Mouse (Mus musculus) heart, adult 8-10 months (tissue): ENCODE data around the gene Rassf7. TPM values are rescaled to one million over a fixed set of nuclear protein-coding genes. Genes with fewer than 3 reads are reported as not detected.

Experiments
- DNase-seq: peaks from one replicate; pipeline ENCODE4 v3.0.0; 2022; ENCODE audit warnings: low spot score
- total RNA-seq, 4 experiments: library from RNA; stranded (reverse); gene quantifications; 2 replicates each; pipeline ENCODE4 v1.2.4; 2022

Gene Rassf7
- total RNA-seq = under 1 TPM in 3 of 4 experiments, not detected in 1; 0.66 to 0.90 (median 0.73) TPM

DNA sequence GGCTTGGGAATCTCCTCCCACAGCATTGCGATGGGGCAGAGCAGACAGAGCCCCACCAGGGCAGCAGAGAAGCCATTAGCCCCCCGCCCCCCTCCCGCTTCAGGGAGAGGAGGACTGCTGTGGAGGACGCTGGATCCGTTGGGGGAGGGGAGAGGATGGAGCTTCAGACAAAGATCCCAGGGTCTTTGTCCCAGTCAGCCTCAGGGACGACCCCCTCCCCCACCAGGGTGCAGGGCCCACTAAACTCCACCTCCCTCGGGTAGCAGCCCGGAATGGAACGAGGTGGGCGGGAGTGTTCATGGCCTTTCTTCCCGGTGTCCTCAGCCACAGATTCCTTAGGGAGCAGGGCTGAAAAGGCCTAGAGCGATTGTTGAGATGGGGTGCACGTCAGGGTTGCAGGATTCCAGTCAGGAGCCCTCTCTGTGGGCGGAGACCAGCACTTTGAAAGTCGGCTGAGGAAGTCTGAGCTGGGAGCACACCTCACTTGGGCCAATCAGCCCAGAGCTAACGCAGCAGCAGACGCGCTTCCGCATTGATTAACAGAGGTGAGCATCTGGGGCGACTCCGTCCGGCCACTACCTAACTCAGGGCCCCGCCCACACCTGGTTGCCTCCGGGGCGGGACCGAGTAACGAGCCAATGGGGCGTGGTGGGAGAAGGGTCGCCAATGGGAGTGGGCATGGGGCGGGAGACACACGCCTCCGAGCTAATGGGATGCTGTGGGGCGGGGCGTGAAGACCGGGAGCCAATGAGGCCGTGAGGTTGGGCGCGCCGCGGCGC, at the start of gene Rassf7:
Gene Rassf7 (plus strand): TSS at position 760 of the 779 bp plus-strand sequence.
- peak; percentile 70 for DNase-seq

DNA sequence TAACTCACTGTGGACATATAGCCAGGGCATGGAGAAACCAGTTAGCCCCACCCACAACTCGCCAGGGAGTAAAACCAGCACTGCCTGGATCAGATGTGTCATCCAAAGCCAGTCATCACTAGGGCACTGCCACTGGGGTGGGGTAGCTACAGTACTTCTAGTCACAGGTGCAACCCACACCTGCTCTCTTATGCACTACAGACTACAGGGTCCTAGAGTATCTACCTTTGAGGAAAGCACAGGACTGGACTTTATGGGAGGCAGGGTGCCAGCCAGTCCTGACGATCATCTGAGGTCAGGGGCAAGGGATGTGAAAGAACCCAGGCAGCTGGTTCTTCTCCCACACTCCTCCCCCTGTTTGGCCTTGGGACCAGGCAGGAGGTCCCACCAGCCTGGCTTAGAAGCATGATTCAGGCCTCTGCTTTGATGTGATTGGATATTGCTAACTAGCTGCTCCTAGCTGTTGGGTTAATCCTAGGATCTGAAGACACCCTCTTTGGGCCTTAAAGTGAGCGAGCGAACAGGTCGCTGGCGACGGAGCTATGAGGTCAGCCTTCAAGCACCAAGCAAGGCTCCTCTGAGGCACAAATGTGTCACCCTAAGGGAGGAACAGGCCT, 47.7 kb upstream of the Rassf7 start:
- no peak for DNase-seq

DNA sequence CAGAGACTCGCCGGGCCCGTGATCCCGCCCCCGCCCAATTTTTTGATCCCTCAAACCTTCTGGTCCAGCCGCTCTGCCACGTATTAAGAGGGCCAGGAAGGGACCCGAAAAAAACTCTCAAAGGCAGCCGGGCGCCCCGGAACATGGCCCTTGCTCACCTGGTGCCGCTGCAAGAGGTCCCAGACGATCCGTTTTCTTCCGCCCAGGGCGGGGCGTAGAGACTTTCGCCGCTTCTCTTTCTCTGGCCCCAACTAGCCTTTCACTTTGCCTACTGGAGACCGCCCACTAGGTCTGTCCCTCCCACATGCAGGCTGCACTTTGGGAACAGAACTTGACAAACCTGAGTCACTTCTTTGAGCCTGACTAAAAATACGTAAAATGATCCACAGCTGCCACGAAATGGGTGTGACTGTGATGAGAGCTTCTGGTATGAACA, 47.1 kb upstream of the Rassf7 start:
- peak; percentile 72 for DNase-seq

DNA sequence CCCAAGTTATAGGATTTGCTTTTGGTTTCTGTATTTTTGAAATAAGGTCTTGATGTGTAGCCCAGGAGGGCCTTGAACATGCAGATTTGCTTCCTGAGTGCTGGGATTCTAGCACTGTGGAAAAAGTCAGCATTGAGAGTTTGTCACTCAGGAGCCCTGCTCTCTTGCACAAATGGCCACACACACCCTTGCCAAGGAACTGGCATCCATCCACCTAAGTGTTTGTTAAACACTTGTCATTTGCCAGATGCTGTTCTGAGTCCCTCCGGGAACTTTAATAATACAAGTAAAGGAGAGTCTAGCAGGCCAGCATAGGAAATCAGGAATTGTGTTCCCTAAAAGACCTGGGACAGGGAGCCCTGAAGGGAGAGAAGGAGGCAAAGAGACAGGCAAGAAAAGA, 46.4 kb upstream of the Rassf7 start:
- DNase-seq = no peak

DNA sequence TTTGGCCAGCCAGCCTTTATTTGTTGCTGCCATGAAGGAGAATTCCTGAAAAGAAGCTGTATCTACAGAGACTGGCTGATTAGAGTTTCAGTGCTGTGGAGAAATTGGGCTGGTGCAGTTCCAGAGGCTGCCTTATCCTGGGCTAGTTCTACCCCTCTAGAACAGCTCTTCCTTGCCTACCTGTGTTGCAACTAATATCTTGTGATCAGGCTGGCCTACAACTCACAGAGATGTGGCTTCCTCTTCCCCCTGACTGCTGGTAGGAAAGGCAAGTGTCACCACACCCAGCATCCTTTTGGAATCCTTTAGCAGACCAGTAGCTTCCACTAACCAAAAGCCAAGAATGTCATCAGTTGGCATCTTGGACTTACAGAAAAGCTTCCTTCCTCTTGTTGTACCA, 45.8 kb upstream of the Rassf7 start:
- DNase-seq = no peak

DNA sequence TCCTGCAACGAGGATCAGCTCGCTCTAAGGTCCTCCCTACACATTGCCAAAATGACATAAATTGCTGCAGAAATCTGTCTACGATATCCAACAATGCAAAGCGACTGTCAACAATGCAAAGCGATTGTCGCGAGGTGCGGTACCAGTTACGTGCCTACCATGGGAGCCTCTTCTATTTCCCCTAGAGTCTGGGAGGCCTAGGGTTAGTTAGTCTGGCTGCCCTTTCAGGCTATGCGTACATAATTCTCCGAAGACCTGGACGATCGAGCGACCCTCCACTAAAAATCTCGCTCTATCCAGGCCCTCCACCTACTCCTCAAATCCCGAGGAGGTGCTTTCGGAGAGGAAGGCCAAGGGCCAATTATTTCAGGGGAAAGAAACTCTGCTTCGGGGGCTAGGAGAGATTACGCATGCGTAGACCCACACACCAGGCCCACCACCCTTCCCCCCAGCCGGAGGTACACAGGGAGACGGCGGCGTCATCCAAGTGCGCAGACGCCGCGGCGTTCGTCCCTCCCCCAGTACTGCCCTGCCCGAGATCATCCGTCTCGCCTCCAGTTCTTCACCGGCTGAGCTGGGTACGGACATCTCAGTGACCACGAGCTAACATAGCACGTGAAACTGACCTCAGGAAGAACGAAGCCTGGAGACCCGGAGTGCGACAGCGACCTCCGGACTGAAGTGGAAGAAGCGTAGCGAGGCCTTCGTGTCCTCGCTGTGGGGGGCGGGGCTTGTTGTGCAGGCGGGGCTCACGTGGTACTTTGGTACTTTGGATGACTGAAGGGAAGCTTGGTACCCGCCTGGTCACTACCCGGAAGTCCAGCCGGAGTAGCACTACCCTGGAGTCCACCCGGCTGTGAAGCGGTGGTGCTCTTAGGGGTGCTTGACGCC, 43.3 kb upstream of the Rassf7 start, which contains the start of gene Rnh1:
Gene Rnh1 (minus strand): TSS at position 742 of the 891 bp plus-strand sequence.
- peak; percentile 88 for DNase-seq

DNA sequence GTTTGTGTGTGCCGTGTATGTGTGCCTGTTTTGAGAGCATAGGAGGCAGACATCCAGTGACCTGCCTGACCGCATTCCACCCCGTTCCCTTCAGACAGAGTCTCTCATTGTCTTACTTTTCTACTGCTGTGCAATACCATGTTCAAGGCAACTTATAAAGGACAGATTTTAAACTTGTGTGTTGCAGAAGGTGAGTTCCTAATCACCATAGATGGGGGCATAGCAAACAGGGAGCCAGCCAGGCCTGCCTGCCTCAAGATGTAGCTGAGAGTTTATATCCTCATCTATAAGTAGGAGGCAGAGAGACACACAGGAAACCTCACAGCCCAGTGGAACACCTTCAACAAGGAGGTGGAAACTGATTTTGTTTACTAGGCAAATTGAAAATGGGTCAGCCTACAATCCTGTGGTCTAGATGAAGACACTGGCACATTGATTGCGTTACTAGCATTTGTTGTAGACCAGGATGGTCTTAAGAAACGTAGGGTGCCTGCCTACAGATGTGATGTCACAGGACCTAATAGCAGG, 42.3 kb upstream of the Rassf7 start:
- DNase-seq = no peak

DNA sequence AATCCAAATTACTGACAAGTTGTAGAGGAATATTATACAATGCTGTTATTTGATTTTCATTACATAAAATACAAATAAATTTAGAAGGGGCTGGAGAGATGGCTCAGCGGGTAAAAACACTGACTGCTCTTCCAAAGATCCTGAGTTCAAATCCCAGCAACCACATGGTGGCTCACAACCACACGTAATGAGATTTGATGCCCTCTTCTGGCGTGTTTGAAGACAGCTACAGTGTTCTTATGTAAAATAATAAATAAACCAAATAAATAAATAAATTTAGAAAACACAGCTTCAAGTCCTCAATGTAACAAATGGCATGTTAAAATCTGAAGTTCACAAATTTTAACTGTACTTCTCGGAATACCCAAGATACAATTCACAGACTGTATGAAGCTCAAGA, 40.6 kb upstream of the Rassf7 start:
- no peak for DNase-seq

DNA sequence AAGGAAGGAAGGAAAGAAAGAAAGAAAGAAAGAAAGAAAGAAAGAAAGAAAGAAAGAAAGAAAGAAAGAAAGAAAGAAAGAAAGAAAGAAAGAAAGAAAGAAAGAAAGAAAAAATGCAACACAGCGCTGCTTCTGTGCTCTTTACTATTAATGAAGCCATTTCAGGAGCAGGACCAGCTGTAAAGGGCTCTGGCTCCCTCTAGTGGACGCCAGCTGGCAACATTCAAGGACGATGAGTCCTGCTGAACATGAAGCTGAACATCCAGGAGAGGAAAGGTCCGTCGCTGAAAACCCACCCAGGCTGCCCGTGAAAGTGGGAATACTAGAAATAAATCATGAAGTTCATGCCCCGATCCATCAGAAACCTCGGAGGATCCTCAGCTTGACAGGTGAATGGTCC, 39.5 kb upstream of the Rassf7 start:
- peak; percentile 83 for DNase-seq

DNA sequence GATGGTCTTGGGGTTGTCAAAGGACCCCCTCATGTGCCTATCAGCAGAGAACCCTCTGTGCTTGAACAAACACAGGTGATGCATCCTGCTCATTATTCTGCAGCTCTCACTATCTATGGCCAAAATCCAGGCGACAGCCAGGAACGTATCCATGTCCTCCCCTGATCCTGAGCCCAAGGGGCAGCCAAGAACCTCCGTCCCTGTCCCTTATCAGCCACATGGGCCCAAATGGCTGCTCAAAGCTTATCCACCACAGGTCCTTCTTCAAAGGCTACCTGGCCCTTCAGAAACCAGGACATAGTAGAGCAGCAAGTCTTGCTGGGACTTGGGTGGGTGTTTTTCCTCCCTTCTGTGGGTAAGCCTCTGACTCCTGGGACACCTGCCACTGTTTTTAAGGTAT, 27.5 kb upstream of the Rassf7 start:
- DNase-seq = no peak

DNA sequence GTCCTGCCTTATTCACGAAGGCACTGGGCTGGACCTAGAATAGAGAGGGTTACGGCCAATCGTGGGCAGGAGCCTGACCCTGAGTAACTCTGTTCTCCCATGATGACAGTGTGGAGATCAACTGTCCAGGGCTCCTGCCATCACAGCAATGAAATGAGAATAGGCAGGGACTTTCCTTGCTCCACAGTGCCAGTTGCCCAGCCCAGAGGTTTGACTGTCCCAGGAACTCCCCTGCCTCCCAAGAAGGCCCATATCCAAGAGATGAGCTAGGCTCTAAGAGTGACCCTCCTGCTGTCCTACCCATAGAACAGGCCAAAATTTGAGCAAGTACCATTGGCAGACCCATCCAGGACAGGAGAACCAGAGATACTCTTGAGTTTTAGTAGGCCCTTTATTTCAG, 26.9 kb upstream of the Rassf7 start:
- no peak for DNase-seq

DNA sequence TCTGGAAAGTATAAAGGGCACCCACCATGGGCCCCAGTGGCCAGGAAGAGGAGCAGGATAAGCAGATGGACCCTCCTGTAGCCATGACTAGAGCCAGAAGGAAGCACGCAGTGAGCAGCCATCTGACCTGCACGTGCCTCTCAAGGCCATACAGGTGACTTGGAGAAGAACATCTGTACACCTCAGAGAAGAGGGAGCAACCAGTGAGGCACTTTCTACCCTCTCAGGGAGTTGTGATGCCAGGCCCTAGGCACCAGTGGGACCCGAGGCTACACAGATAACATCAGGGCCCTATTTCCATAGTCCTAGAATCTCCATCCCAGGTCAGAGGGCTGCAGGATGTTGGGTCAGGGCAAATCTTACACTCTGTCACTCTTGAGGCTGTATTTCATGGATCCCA, 25.4 kb upstream of the Rassf7 start:
- DNase-seq = no peak

DNA sequence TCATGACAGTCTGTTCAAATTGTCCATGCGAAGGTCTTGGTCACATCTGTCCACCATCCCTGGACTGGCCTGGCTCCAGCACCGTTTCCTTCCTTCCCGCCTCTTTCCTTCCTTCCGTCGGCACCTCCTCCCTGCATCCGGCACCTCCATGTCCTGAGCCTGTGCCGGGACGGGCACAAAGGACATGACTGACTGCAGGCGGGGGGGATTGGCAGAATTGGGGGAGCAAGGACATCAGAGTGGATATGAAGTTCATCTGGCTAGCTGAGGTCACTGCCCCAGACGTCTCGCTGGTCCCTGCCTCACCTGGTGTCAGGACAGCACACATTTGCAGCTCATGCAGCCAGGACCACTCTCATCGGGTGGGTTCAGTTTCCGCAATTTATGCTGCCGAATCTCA, 24.6 kb upstream of the Rassf7 start:
- DNase-seq = peak; percentile 49

DNA sequence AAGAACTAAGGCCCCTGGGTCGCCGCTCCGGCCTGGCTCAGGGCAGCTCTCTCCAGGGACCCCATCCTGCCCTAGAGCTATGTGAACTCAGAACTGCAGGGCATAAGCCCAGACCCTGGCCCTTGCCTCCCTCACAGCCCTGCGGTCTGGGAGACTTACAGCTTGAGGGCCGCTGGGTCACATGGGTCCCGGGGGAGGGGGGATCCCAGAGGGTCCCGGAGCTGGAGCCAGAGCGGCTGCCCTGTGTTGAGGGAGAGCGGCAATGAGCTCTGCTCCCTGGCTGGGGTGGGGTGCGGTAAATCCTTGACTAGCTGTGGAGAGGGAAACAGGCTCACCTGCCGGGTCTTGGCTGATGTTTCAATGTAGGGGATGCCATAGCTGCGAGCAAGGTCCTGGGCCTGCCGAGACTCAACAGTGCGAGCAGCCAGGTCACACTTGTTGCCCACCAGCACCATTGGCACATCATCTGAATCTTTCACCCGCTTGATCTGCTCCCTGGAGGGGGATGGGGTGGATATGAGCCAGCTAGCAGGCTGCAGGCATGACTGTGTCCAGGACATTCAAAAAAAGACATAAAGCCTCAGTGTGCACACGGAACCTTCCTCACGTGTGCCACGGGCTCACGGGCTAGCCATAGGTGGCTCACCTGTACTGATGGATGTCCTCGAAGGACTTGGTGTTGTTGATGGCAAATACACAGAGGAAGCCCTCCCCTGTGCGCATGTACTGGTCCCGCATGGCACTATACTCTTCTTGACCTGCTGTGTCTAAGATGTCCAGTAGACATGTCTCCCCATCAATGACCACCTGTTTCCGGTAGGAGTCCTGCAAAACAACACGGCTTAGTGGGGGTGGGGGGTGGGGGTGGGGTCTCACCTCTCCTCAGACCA, 23.6 kb upstream of the Rassf7 start:
- DNase-seq = no peak

DNA sequence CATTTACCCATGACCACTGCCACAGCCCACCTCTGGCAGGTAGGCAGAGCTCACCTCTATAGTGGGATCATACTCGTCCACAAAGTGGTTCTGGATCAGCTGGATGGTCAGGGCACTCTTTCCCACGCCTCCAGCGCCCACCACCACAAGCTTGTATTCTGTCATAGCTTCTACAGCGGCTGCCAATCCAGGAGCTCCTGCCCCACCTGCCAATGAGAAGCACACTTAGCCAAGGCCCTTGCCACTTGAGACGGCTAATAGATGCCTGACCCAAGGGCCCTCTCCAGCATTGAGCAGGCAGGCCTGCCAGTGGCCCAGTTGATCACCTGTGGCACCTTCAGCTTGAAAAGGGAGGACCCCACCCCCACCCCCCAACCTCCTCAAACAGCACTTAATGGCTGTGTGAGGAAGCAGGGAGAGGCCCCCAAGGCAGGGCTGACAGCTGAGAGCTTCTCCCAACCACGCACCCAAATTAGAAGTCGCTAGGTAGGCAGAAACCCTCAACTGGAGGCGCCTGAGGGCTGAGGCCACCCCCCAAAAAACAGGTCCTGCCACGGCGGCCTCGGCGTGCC, 22.8 kb upstream of the Rassf7 start:
- DNase-seq = no peak

DNA sequence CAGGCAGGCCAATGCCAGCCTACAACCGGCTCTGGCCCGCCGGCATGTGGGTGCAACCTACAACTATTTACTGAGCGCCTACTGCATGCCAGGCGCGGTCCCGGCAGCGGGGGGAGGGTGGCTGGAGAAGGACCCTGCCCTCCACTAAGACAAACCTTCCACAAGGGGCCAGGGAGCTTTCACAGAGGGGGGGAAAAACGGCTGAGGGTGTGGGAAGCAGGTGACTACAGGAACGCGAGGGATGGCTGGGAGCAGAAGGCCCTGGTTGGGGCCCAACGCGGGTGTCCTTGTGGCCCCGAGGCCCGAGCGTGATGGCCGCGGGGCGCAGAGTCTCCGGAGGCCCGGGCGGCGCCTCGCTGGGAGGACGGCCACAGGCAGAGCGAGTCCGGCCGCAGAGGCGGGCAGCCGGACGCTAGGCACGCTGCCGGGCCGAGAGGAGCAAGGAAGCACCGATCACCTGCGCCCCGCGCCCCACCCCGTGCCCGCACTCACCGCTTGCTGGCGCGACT, 22.3 kb upstream of the Rassf7 start:
- no peak for DNase-seq

DNA sequence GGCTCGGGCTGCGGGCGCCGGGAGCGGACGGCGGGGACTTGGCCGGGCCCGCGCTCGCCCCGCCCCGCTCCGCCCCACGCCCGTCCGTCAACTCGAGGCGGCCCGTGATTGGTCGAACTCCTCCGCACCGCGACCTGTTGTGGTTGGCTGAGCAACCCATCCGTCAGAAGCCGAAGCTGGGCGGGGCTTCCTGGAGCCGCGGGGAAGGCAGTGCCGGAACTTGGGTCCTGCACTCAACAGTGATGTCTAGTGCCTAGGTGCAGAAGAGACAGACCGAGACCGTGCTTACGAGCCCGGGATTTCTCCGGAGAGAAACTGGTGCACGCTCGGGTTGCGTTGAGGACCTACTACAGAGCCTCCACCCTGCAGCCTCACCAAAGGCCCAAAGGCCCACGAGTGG, 21.7 kb upstream of the Rassf7 start, which contains the start of the genes Hras and Lrrc56:
Gene Hras (minus strand): TSS at position 58 of the 400 bp plus-strand sequence.
Gene Lrrc56 (plus strand): TSS at position 210 of the 400 bp plus-strand sequence.
- peak; percentile 97 for DNase-seq

DNA sequence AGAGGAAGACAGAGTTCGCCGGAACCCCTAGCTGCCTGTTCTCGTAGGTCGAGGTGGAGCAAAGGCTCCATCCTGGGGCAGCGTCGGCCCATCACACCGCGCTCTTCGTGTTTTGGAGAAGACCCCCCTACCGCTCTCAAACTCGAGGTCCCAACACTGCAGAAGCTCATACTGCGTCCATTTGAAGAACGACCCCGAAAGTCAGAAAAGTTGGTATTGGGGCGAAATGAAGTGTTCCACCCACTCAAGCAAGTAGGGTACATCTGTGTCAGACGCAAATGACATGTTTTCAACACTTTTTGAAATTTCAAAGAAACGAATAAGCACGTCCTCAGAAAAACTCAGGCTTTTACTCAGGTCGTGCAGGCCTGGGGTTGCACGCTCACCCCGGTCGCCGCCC, 21.3 kb upstream of the Rassf7 start:
- DNase-seq = no peak

DNA sequence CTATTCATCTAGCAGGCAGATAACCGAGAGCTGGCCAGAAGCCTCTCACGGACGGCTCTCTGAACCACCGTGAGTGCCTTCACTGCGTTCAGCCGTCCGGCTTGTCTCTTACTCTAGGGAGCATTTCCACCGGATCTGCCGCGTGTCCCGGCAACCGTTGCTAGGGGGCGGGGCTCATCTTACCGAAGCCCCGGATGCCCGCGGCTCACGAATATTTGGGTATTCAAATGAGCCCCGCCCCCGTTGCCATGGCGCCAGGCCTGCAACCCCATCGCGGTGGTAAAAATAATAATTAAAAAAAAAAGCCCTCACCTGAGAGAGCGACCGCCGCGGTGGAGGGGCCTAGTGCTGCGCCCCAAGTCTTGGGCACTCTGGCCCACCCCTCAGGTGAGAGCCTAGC, 20.8 kb upstream of the Rassf7 start:
- peak; percentile 80 for DNase-seq

DNA sequence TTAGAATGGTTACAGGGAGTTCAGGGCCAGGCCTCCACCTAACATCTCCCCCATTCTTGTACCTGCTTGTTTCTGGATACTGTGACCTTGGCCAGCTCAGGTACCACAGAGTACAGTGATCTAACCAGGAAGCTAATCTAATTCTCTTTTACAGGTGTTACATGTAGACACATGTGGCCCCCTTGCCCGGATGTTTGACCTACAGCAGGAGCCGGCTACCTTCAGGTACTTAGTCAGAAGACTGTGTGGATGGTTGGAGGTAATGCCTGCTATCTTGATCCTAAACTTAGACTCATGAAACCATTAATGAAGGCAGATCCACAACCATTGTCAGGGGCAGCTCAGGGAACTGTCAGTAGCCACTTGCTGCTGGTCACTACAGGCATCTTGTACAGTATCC, 19.9 kb upstream of the Rassf7 start:
- DNase-seq = no peak
